Mouse (Mus musculus) granulocyte monocyte progenitor cell, adult 5-6 weeks (primary cell): Measurements from ENCODE around the gene C1ra. TPM values are rescaled to one million over a fixed set of nuclear protein-coding genes. Genes with fewer than 3 reads are reported as not detected.
A peak's percentile ranks its signal among the peaks of the same experiment; 100 is the strongest.
"Not testable (repeated sequence)": the region's sequence is repeated elsewhere in the genome, so short reads cannot be mapped to it uniquely, and the experiment has no call there.

Experiments
- ATAC-seq: replicated peaks from 2 replicates; pipeline ENCODE4 v1.8.0; 2016; ENCODE audit warnings: mild to moderate bottlenecking, moderate TSS enrichment, inconsistent platforms; ENCODE audit not compliant: poor library complexity, severe bottlenecking
- total RNA-seq, 2 experiments: library from RNA; stranded (forward) in 1 of 2; stranded (reverse) in 1 of 2; fragments of 200-712, 200-1000 nt in 1 of 2; fragments of >200 nt in 1 of 2; fragmentation: Nextera tagmentation in 1 of 2; gene quantifications; 2 replicates each; pipeline ENCODE4 v1.2.3; 2014 to 2017

The C1ra gene
- total RNA-seq, 2 experiments from 2014 or later = 3.5 to 4.9 TPM

GRCm38 (mm10) chr6:124484851-124485250 is 27.4 kb upstream of the C1ra start:
- ATAC-seq = no peak

- no peak for ATAC-seq
Measured at GRCm38 (mm10) chr6:124485414-124486144, 26.6 kb upstream of the C1ra start.

- ATAC-seq = no peak
Measured at GRCm38 (mm10) chr6:124487509-124487908, 24.7 kb upstream of the C1ra start.

- no peak for ATAC-seq
Measured at GRCm38 (mm10) chr6:124488952-124489351, 23.3 kb upstream of the C1ra start.

- ATAC-seq = peak; percentile 13
Measured at GRCm38 (mm10) chr6:124491427-124491826, 20.8 kb upstream of the C1ra start.

GRCm38 (mm10) chr6:124492842-124493561 is 19.2 kb upstream of the C1ra start, which contains the start of gene C1rl:
C1rl (plus strand) TSS chr6:124493113.
- peak; percentile 83 for ATAC-seq

- no peak for ATAC-seq
Measured at GRCm38 (mm10) chr6:124493886-124494285, 18.3 kb upstream of the C1ra start.

- ATAC-seq = peak; percentile 70
Measured at GRCm38 (mm10) chr6:124496054-124496453, 16.2 kb upstream of the C1ra start.

- no peak for ATAC-seq
Measured at GRCm38 (mm10) chr6:124499914-124500566, 12.2 kb upstream of the C1ra start.

- no peak for ATAC-seq
Measured at GRCm38 (mm10) chr6:124501473-124501872, 10.7 kb upstream of the C1ra start.

- ATAC-seq = no peak
Measured at GRCm38 (mm10) chr6:124502021-124502420, 10.2 kb upstream of the C1ra start.

GRCm38 (mm10) chr6:124505028-124505427 is 7.2 kb upstream of the C1ra start:
- ATAC-seq = peak; percentile 94

GRCm38 (mm10) chr6:124506991-124507390 is 5.2 kb upstream of the C1ra start:
- ATAC-seq = no peak

- peak; percentile 49 for ATAC-seq
Measured at GRCm38 (mm10) chr6:124508292-124508691, 3.9 kb upstream of the C1ra start.

- ATAC-seq = not testable (repeated sequence)
Measured at GRCm38 (mm10) chr6:124509192-124509591, 3.0 kb upstream of the C1ra start.

GRCm38 (mm10) chr6:124511936-124512335 is 269 bp upstream of the C1ra start:
- no peak for ATAC-seq

GRCm38 (mm10) chr6:124517733-124518132 is 5.5 kb downstream of the C1ra start:
- ATAC-seq = not testable (repeated sequence)

- peak; percentile 59 for ATAC-seq
Measured at GRCm38 (mm10) chr6:124522082-124522481, 9.9 kb downstream of the C1ra start.

GRCm38 (mm10) chr6:124527881-124528280 is 15.7 kb downstream of the C1ra start:
- ATAC-seq = no peak

- ATAC-seq = no peak
Measured at GRCm38 (mm10) chr6:124531077-124531476, 18.9 kb downstream of the C1ra start.
